Mouse (Mus musculus) cerebellum, adult 2 months (tissue): ENCODE data around the gene Chst14. TPM values are rescaled to one million over a fixed set of nuclear protein-coding genes. Genes with fewer than 3 reads are reported as not detected.

Source experiments
- DNase-seq, 2 experiments: peaks; one replicate each; pipeline ENCODE4 v3.0.0; 2021
- H3K27ac ChIP-seq: fragments of 200-500 bp; 2 replicates; pipeline ENCODE4 v1.5.1; 2012; ENCODE audit warnings: low read length, control low read depth, inconsistent platforms; ENCODE audit not compliant: insufficient read depth
- H3K27me3 ChIP-seq: fragments of 200-500 bp; 2 replicates; pipeline ENCODE4 v1.6.1; 2012; ENCODE audit warnings: inconsistent platforms, mild to moderate bottlenecking, low read length, moderate library complexity; ENCODE audit not compliant: control insufficient read depth, insufficient read depth
- H3K4me1 ChIP-seq: fragments of 200-500 bp; 2 replicates; pipeline ENCODE4 v1.6.1; 2011; ENCODE audit warnings: low read length; ENCODE audit not compliant: control insufficient read depth, insufficient read depth
- H3K4me3 ChIP-seq: fragments of 200-500 bp; replicated peaks from 2 replicates; pipeline ENCODE3; 2011; ENCODE audit warnings: mild to moderate bottlenecking, low read depth, low read length, control low read depth; ENCODE audit not compliant: insufficient read depth
- CTCF ChIP-seq: fragments of 200-500 bp; IDR thresholded peaks from 2 replicates; pipeline ENCODE4 v1.5.1; 2011; ENCODE audit warnings: low read depth, mild to moderate bottlenecking, control low read depth, low read length, moderate library complexity, borderline replicate concordance; ENCODE audit not compliant: insufficient read depth
- POLR2A ChIP-seq: fragments of 200-500 bp; IDR thresholded peaks from 2 replicates; pipeline ENCODE4 v1.6.1; 2011; ENCODE audit warnings: low read length, control low read depth, borderline replicate concordance; ENCODE audit not compliant: insufficient read depth
- WGBS: fragments of 180-500 bp; shearing (Covaris S2); methylation state at CpG from one replicate; pipeline ENCODE4 v1.1.7; 2018; 5-methylcytosine and 5-hydroxymethylcytosine counted together
- polyA plus RNA-seq: library from polyadenylated mRNA; depleted of rRNA; stranded (reverse); fragments of >200 nt; gene quantifications from 2 replicates; pipeline ENCODE4 v1.2.3, GENCODE M21; 2012

The Chst14 gene
- polyA plus RNA-seq, 1 experiment = 4.4 TPM

GRCm38 (mm10) chr2:118926998-118927739 lies 873 bp downstream of the Chst14 start:
- no peak overlapping the region for H3K27ac ChIP-seq
- no peak for TF ChIP-seq CTCF
- TF ChIP-seq POLR2A = no peak
- 24% methylated on average over 31 of the region's 31 CpGs for WGBS
- peak in 1 of 2 experiments; percentile 44 for DNase-seq
- H3K4me3 ChIP-seq = peak overlapping the region; percentile 76
- H3K27me3 ChIP-seq = no peaks in the 10 kb centered on the region
- H3K4me1 ChIP-seq = peaks cover 8% of the 10 kb centered on the region; the same call in 1 of the 2 replicates

GRCm38 (mm10) chr2:118941341-118941740 lies 15.0 kb downstream of the Chst14 start:
- Histone ChIP-seq H3K4me3 (no peak overlapping the region), H3K27me3 (no peaks in the 10 kb centered on the region), H3K27ac (no peak overlapping the region), H3K4me1 (no peaks in the 10 kb centered on the region)
- DNase-seq = no peak
- WGBS = 81% methylated on average over 7 of the region's 7 CpGs
- no peak for TF ChIP-seq CTCF
- no peak for TF ChIP-seq POLR2A

DNA sequence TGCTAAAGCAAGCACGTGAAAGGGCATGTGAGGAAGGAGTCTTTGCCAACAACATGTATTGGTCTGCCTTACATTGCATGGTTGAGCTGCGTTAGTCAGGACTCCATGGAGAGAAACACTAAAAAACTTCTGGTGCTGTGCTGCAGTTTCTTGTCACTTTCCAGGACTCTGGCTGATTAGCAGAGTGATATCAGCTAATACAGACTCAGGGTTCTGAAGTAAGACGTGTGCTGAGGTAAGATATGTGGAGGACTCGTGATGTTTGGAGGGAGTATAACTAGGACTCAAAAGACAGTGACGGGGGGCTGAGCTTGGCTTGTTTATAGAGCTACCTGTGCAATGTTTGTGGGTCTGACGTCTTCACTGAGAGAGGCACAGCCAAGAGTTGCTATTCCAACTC lies 16.9 kb downstream of the Chst14 start:
- H3K4me1 ChIP-seq = no peaks in the 10 kb centered on the region
- no peak overlapping the region for H3K27ac ChIP-seq
- H3K27me3 ChIP-seq = no peaks in the 10 kb centered on the region
- DNase-seq = no peak
- TF ChIP-seq CTCF (no peak), POLR2A (no peak)
- 85% methylated on average over 6 of the region's 6 CpGs for WGBS
- no peak overlapping the region for H3K4me3 ChIP-seq

GRCm38 (mm10) chr2:118948818-118949217 lies 22.5 kb downstream of the Chst14 start:
- no peaks in the 10 kb centered on the region for H3K4me1 ChIP-seq
- 68% methylated on average over 4 of the region's 4 CpGs for WGBS
- no peak for DNase-seq
- no peak overlapping the region for H3K4me3 ChIP-seq
- no peaks in the 10 kb centered on the region for H3K27me3 ChIP-seq
- TF ChIP-seq POLR2A (no peak), CTCF (no peak)
- H3K27ac ChIP-seq = no peak overlapping the region

GRCm38 (mm10) chr2:118949699-118950098 lies 23.4 kb downstream of the Chst14 start:
- TF ChIP-seq POLR2A = no peak
- no peak for TF ChIP-seq CTCF
- DNase-seq = no peak

GRCm38 (mm10) chr2:118956497-118956896 lies 30.2 kb downstream of the Chst14 start:
- H3K4me3 ChIP-seq = no peak overlapping the region
- H3K27me3 ChIP-seq = no peaks in the 10 kb centered on the region
- no peak for TF ChIP-seq POLR2A
- no peak for TF ChIP-seq CTCF
- H3K4me1 ChIP-seq = no peaks in the 10 kb centered on the region
- no peak for DNase-seq
- WGBS = 87% methylated on average over 5 of the region's 5 CpGs
- no peak overlapping the region for H3K27ac ChIP-seq

More at GRCm38 (mm10) chr2:118949699-118950098, 23.4 kb downstream of the Chst14 start:
- H3K4me3 ChIP-seq = no peak overlapping the region
- 80% methylated on average over 3 of the region's 3 CpGs for WGBS
- no peaks in the 10 kb centered on the region for H3K4me1 ChIP-seq
- H3K27me3 ChIP-seq = no peaks in the 10 kb centered on the region
- no peak overlapping the region for H3K27ac ChIP-seq

DNA sequence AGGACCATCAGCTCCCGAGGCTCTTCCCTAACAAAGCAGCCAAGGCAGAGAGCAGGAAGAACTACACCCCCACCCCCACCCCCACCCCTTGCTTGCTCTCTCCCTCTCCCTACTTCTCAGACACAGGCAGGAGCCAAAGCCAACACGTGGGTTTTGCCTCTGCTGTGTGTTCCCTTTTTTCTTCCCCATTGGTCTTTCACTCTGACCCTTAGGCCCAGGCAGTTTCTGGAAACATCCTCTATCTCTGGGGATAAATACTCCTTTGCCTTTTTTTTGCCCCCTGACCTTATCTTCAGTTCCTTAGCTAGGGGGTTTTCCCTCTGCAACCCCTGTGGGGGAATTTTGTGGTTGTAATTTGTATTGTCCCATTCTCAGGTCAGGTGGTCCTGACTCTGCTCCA lies 33.3 kb downstream of the Chst14 start:
- Histone ChIP-seq H3K27ac (no peak overlapping the region), H3K27me3 (no peaks in the 10 kb centered on the region; the same call in 1 of the 2 replicates), H3K4me3 (no peak overlapping the region), H3K4me1 (no peaks in the 10 kb centered on the region)
- DNase-seq = no peak
- no peak for TF ChIP-seq CTCF
- no peak for TF ChIP-seq POLR2A
- WGBS = 33% methylated on average over 2 of the region's 2 CpGs

DNA sequence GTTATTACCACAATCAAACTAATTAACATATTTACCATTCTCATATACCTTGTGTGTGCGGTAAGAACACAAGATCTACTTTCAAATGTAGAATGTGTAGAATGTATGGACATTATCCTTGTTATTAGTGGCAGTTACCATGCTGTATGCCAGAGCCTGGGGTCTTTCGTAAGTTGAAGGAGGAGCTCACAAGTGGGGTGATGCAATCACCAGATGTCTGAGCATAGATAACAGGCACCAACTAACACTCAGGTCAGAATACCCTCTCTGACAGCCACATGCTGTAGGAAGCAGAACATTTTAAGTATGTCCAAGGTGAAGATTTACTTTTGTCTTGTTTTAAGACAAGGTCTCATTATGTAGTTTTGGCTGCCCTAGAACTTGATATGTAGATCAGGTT lies 34.1 kb downstream of the Chst14 start:
- Histone ChIP-seq H3K4me3 (no peak overlapping the region), H3K27ac (no peak overlapping the region), H3K27me3 (no peaks in the 10 kb centered on the region; the same call in 1 of the 2 replicates), H3K4me1 (no peaks in the 10 kb centered on the region)
- TF ChIP-seq POLR2A (no peak), CTCF (no peak)
- no peak for DNase-seq
- WGBS = 96% methylated on average over 2 of the region's 2 CpGs
